Mouse (Mus musculus): Measurements from ENCODE around the gene Zbtb20. TPM values are rescaled to one million over a fixed set of nuclear protein-coding genes. Genes with fewer than 3 reads are reported as not detected.

Zbtb20 gene
- total RNA-seq, 2 experiments from 2014 or later, result 102 to 105 TPM

GRCm38 (mm10) chr16:43400949-43401348, 525.3 kb downstream of the Zbtb20 start:
- no peak for DNase-seq

- no peak for DNase-seq
Measured at GRCm38 (mm10) chr16:43402888-43403287, 527.2 kb downstream of the Zbtb20 start.

GRCm38 (mm10) chr16:43405089-43405488, 529.4 kb downstream of the Zbtb20 start:
- no peak for DNase-seq

GRCm38 (mm10) chr16:43407594-43408142, 532.0 kb downstream of the Zbtb20 start:
- DNase-seq, result no peak

GRCm38 (mm10) chr16:43408622-43409021, 532.9 kb downstream of the Zbtb20 start:
- no peak for DNase-seq

- DNase-seq, result no peak
Measured at GRCm38 (mm10) chr16:43409108-43409909, 533.6 kb downstream of the Zbtb20 start.

GRCm38 (mm10) chr16:43409910-43410612, 534.4 kb downstream of the Zbtb20 start:
- no peak for DNase-seq

GRCm38 (mm10) chr16:43410613-43410974, 534.9 kb downstream of the Zbtb20 start:
- no peak for DNase-seq

- no peak for DNase-seq
Measured at GRCm38 (mm10) chr16:43415864-43416263, 540.2 kb downstream of the Zbtb20 start.

GRCm38 (mm10) chr16:43419923-43420322, 544.2 kb downstream of the Zbtb20 start:
- DNase-seq, result no peak

- DNase-seq, result no peak
Measured at GRCm38 (mm10) chr16:43428955-43429354, 553.3 kb downstream of the Zbtb20 start.

GRCm38 (mm10) chr16:43430030-43430429, 554.3 kb downstream of the Zbtb20 start:
- DNase-seq, result no peak

- no peak for DNase-seq
Measured at GRCm38 (mm10) chr16:43431514-43432371, 556.1 kb downstream of the Zbtb20 start.

- DNase-seq, result peak; percentile 41
Measured at GRCm38 (mm10) chr16:43434941-43435340, 559.3 kb downstream of the Zbtb20 start.

GRCm38 (mm10) chr16:43438878-43439371, 563.2 kb downstream of the Zbtb20 start:
- no peak for DNase-seq

- DNase-seq, result no peak
Measured at GRCm38 (mm10) chr16:43441392-43441791, 565.7 kb downstream of the Zbtb20 start.

GRCm38 (mm10) chr16:43443034-43443433, 567.4 kb downstream of the Zbtb20 start:
- DNase-seq, result no peak

- DNase-seq, result no peak
Measured at GRCm38 (mm10) chr16:43448141-43448981, 572.7 kb downstream of the Zbtb20 start.

- no peak for DNase-seq
Measured at GRCm38 (mm10) chr16:43454370-43454934, 578.8 kb downstream of the Zbtb20 start.

GRCm38 (mm10) chr16:43456446-43457172, 580.9 kb downstream of the Zbtb20 start:
- DNase-seq, result no peak

Measured in heart, postnatal 4 days (tissue).